Mouse (Mus musculus) neutrophil, adult 59 days (primary cell): ENCODE measurements around the gene 4933403O08Rik. TPM values are rescaled to one million over a fixed set of nuclear protein-coding genes. Genes with fewer than 3 reads are reported as not detected.

Source experiments
- total RNA-seq, 2 experiments: library from RNA; stranded (reverse); gene quantifications; 1 replicate in 1 of 2; 2 replicates in 1 of 2; pipeline ENCODE4 v1.2.4; 2023

Gene 4933403O08Rik
- total RNA-seq = not detected

GRCm38 (mm10) chrX:112238749-112239148 is at the start of gene 4933403O08Rik:
TSS of gene 4933403O08Rik (plus strand) at chrX:112239049.

Other genes with a start within 250 kb of the 4933403O08Rik start
- gene Tex16, start 228.0 kb upstream of the 4933403O08Rik start, total RNA-seq = not detected
- 1 to 10 TPM; 7.3 to 8.0 TPM for gene Apool, start 72.3 kb downstream of the 4933403O08Rik start, total RNA-seq
- gene Satl1, start 167.7 kb downstream of the 4933403O08Rik start, total RNA-seq = not detected